ENCODE assay signal across 22 mouse cellular contexts in the genomic region with DNA sequence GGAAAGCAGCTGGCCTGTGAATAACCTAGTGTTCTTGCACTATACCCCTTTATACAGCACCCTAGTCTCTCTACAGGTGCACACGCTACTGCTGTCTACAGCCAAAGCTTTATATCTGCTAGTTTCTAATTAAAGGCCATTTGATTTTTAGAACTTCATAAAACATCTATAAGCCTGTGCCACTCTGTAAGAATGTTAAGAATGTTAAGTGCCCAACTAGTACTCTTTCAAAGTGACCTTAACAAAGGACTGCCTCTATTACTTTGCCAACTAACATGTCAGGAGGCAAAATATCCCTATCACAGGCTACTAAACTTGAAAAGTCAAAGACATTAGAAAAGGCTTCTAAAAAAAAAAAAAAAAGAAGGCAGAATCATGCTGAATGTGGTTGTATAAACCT. TPM values are rescaled to one million over a fixed set of nuclear protein-coding genes. Genes with fewer than 3 reads are reported as not detected.
A peak's percentile ranks its signal among the peaks of the same experiment; 100 is the strongest.
DNase-seq lines count a peak whose midpoint lies in the region; ATAC-seq and TF ChIP-seq lines count a peak whose summit lies in the region.
"Had no signal": no experiment of that assay in that cellular context is flagged by ENCODE, and none has a peak within 500 bp of the region (broad histone marks: within the 10 kb centered on the region; RNA-seq: fewer than 3 reads in every experiment).

No protein-coding gene starts in this region.

- no peaks in the 10 kb centered on the region for H3K27me3 ChIP-seq in heart, embryonic 13.5 days (replicated peaks)
- no peaks in the 10 kb centered on the region for H3K27me3 ChIP-seq in kidney, embryonic 14.5 days (ENCODE audit: control insufficient read depth, insufficient read depth, low read length)
- H3K27me3 ChIP-seq in lung, postnatal 0 days (replicated peaks; ENCODE audit: insufficient read depth, low read length), result no peaks in the 10 kb centered on the region
- no peaks in the 10 kb centered on the region for H3K27me3 ChIP-seq in midbrain, embryonic 15.5 days (replicated peaks)
- H3K27me3 ChIP-seq: embryonic facial prominence, embryonic 15.5 days; forebrain, embryonic 12.5 days; hindbrain, embryonic 15.5 days; limb, embryonic 12.5 days; neural tube, embryonic 15.5 days had no signal

- WGBS in heart, embryonic 13.5 days, result 29% methylated on average over 1 of the region's 1 CpGs
- WGBS in kidney, embryonic 14.5 days, result 89% methylated on average over 1 of the region's 1 CpGs
- 60% methylated on average over 1 of the region's 1 CpGs for WGBS in lung, postnatal 0 days
- 90% methylated on average over 1 of the region's 1 CpGs for WGBS in midbrain, embryonic 15.5 days

- no peak for DNase-seq in heart, adult 11 months
- peak; percentile 44 for DNase-seq in kidney, adult 9 months
- DNase-seq in lung, postnatal 0 days (ENCODE audit: low spot score), result peak; percentile 57
- no peak for DNase-seq in lung, adult 18-20 months
- DNase-seq: adrenal gland, adult 2 months; B cell, adult 2 months; forebrain, postnatal 0 days; right cerebral cortex, postnatal 14 days; thymus, postnatal 4 days had no signal

- peak overlapping the region; percentile 90 for H3K27ac ChIP-seq in heart, embryonic 13.5 days (replicated peaks)
- no peak overlapping the region for H3K27ac ChIP-seq in kidney, embryonic 14.5 days (ENCODE audit: low read depth, low read length)
- H3K27ac ChIP-seq in lung, postnatal 0 days (ENCODE audit: low read length), result peak overlapping the region; percentile 20; the same call in 1 of the 2 replicates
- H3K27ac ChIP-seq in midbrain, embryonic 15.5 days, result no peak overlapping the region
- H3K27ac ChIP-seq: embryonic facial prominence, embryonic 10.5 days; embryonic facial prominence, embryonic 15.5 days; forebrain, embryonic 12.5 days; hindbrain, embryonic 10.5 days; hindbrain, embryonic 15.5 days; left cerebral cortex, adult 2 months; limb, embryonic 12.5 days; neural tube, embryonic 15.5 days had no signal

- no peak for TF ChIP-seq CTCF in lung, postnatal 0 days (IDR thresholded peaks at IDR 0.05)

- peaks cover 86% of the 10 kb centered on the region for H3K4me1 ChIP-seq in heart, embryonic 13.5 days
- H3K4me1 ChIP-seq in kidney, embryonic 14.5 days (ENCODE audit: control insufficient read depth, insufficient read depth, low read length), result peaks cover 46% of the 10 kb centered on the region
- peaks cover 36% of the 10 kb centered on the region; the same call in 1 of the 2 replicates for H3K4me1 ChIP-seq in lung, postnatal 0 days (ENCODE audit: insufficient read depth, low read depth, low read length)
- peaks cover 32% of the 10 kb centered on the region for H3K4me1 ChIP-seq in midbrain, embryonic 15.5 days

- ATAC-seq in heart, embryonic 13.5 days (ENCODE audit: extremely low read depth, insufficient number of reproducible peaks, low FRiP score, low TSS enrichment), result 0 out of 2 replicates have a peak, but pooled peaks have one; percentile 21
- ATAC-seq in kidney, embryonic 14.5 days (ENCODE audit: low FRiP score, low TSS enrichment), result no peak
- ATAC-seq in lung, postnatal 0 days, result peak; percentile 42; the same call in 1 of the 2 replicates
- ATAC-seq in midbrain, embryonic 15.5 days (replicated peaks), result no peak
- ATAC-seq: activated CD4-positive, CD25-positive, alpha-beta regulatory T cell, adult 4 months; forebrain, postnatal 0 days; inflammation-experienced regulatory T-cells, adult 6 months had no signal

- TF ChIP-seq EP300 in lung, postnatal 0 days (IDR thresholded peaks at IDR 0.05), result peak; percentile 44; the same call in 1 of the 2 replicates

- no peaks in the 10 kb centered on the region for H3K9me3 ChIP-seq in heart, embryonic 13.5 days
- H3K9me3 ChIP-seq in kidney, embryonic 14.5 days (ENCODE audit: control insufficient read depth, low read length), result no peaks in the 10 kb centered on the region
- H3K9me3 ChIP-seq in lung, postnatal 0 days (ENCODE audit: low read length), result no peaks in the 10 kb centered on the region
- H3K9me3 ChIP-seq in midbrain, embryonic 15.5 days, result no peaks in the 10 kb centered on the region
- H3K9me3 ChIP-seq: embryonic facial prominence, embryonic 10.5 days; embryonic facial prominence, embryonic 15.5 days; forebrain, embryonic 12.5 days; hindbrain, embryonic 10.5 days; hindbrain, embryonic 15.5 days; limb, embryonic 12.5 days; neural tube, embryonic 15.5 days had no signal

- peak overlapping the region; percentile 39 for H3K4me2 ChIP-seq in heart, embryonic 13.5 days
- no peak overlapping the region for H3K4me2 ChIP-seq in kidney, embryonic 14.5 days (replicated peaks; ENCODE audit: low read depth, low read length)
- no peak overlapping the region for H3K4me2 ChIP-seq in lung, postnatal 0 days (replicated peaks; ENCODE audit: low read depth, low read length)
- no peak overlapping the region for H3K4me2 ChIP-seq in midbrain, embryonic 15.5 days
- H3K4me2 ChIP-seq: embryonic facial prominence, embryonic 15.5 days; forebrain, embryonic 12.5 days; hindbrain, embryonic 15.5 days; limb, embryonic 12.5 days; neural tube, embryonic 15.5 days had no signal

- H3K9ac ChIP-seq in heart, embryonic 13.5 days, result no peak overlapping the region
- H3K9ac ChIP-seq in kidney, embryonic 14.5 days (ENCODE audit: low read depth, low read length), result no peak overlapping the region
- H3K9ac ChIP-seq in lung, postnatal 0 days (replicated peaks; ENCODE audit: low read depth), result no peak overlapping the region
- H3K9ac ChIP-seq in midbrain, embryonic 15.5 days, result no peak overlapping the region
- H3K9ac ChIP-seq: embryonic facial prominence, embryonic 15.5 days; forebrain, embryonic 12.5 days; forebrain, postnatal 0 days; hindbrain, embryonic 15.5 days; limb, embryonic 12.5 days; neural tube, embryonic 15.5 days had no signal

- H3K4me3 ChIP-seq in heart, embryonic 13.5 days, result no peak overlapping the region
- no peak overlapping the region for H3K4me3 ChIP-seq in kidney, embryonic 14.5 days (ENCODE audit: low read length)
- H3K4me3 ChIP-seq in lung, postnatal 0 days (ENCODE audit: low read depth, low read length), result no peak overlapping the region
- H3K4me3 ChIP-seq in midbrain, embryonic 15.5 days, result no peak overlapping the region
- H3K4me3 ChIP-seq: embryonic facial prominence, embryonic 10.5 days; embryonic facial prominence, embryonic 15.5 days; forebrain, embryonic 12.5 days; hindbrain, embryonic 10.5 days; hindbrain, embryonic 15.5 days; left cerebral cortex, adult 2 months; limb, embryonic 12.5 days; neural tube, embryonic 15.5 days had no signal

- no peaks in the 10 kb centered on the region for H3K36me3 ChIP-seq in heart, embryonic 13.5 days
- no peaks in the 10 kb centered on the region for H3K36me3 ChIP-seq in kidney, embryonic 14.5 days (ENCODE audit: control insufficient read depth, insufficient read depth, low read length)
- no peaks in the 10 kb centered on the region for H3K36me3 ChIP-seq in lung, postnatal 0 days (ENCODE audit: insufficient read depth, low read length)
- H3K36me3 ChIP-seq in midbrain, embryonic 15.5 days (replicated peaks), result no peaks in the 10 kb centered on the region
- H3K36me3 ChIP-seq: embryonic facial prominence, embryonic 15.5 days; forebrain, embryonic 12.5 days; hindbrain, embryonic 10.5 days; hindbrain, embryonic 15.5 days; neural tube, embryonic 15.5 days had no signal

RNA-seq across cellular contexts. Expression of a gene that starts 31.0 kb away (rescaled TPM):
- 13.0 and 13.3 TPM in 2 replicates for polyA plus RNA-seq in heart, embryonic 13.5 days (2015; fragmentation: Nextera tagmentation; extraction: Ambion mirVana)
- 12.6 and 26.6 TPM in 2 replicates for polyA plus RNA-seq in kidney, embryonic 14.5 days (2014; fragmentation: Nextera tagmentation; extraction: Ambion mirVana)
- polyA plus RNA-seq in lung, postnatal 0 days (2015; fragmentation: Nextera tagmentation; extraction: Ambion mirVana), result 8.2 and 10.9 TPM in 2 replicates
- 36.1 and 38.3 TPM in 2 replicates for polyA plus RNA-seq in midbrain, embryonic 15.5 days (2015; fragmentation: Nextera tagmentation; extraction: Ambion mirVana)

Comparison
In these comparisons a context has a peak if more than half of its experiments do, and no peak if none do; other contexts are left out.
1. DNase-seq: peak in kidney, adult 9 months (single experiment) and lung, postnatal 0 days (single experiment); none in heart, adult 11 months (single experiment) and lung, adult 18-20 months (0 of 2).
2. ATAC-seq: peak in heart, embryonic 13.5 days (single experiment) and lung, postnatal 0 days (single experiment); none in kidney, embryonic 14.5 days (single experiment) and midbrain, embryonic 15.5 days (single experiment).
3. H3K27ac ChIP-seq: peak in heart, embryonic 13.5 days (single experiment) and lung, postnatal 0 days (single experiment); none in kidney, embryonic 14.5 days (single experiment) and midbrain, embryonic 15.5 days (single experiment).